Mouse (Mus musculus): ENCODE measurements at regions not wholly inside any gene's neighbourhood (a gene's known extent, or its start where the extent isn't known, plus 50 kb on each side); places are given as distances from the start of the nearest gene placed in this dataset.

DNA sequence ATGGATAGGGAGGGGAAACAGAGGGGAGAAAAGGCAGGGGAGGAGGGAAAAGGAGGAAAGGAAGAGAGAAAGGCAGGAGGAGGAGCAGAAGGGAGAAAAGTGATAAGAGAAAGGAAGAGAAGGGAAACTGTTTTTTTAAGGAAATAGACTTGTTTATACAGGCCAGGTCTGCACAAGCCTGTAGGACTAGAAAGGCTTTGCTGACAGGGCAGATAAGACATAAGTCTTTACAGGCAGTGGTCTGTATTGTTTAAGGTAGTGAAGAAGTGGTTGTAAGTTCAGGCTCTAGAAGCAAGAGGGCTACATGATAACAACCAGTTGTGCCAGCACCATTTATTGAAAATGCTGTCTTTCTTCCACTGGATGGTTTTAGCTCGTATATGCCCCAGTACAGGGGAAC is 75.4 kb upstream of the Rnaseh2b start:
- TF ChIP-seq CTCF (IDR thresholded peaks at IDR 0.05; ENCODE audit: extremely low read depth, insufficient read length, insufficient replicate concordance, low read depth, low read length) (no peak), POLR2A (IDR thresholded peaks at IDR 0.05; ENCODE audit: low read depth, low read length) (no peak)

Measured in small intestine, adult 2 months (tissue).